Mouse (Mus musculus) CH12.LX (cell line): ENCODE measurements around the gene Medag. TPM values are rescaled to one million over a fixed set of nuclear protein-coding genes. Genes with fewer than 3 reads are reported as not detected.

Experiments used
- DNase-seq: peaks from one replicate; pipeline ENCODE4 v3.0.0-alpha.2; 2013; ENCODE audit errors: extremely low read depth
- H3K27ac ChIP-seq: 2 replicates; pipeline ENCODE4 v1.5.1; 2012; ENCODE audit warnings: low read depth, mild to moderate bottlenecking, control low read depth, moderate library complexity; ENCODE audit not compliant: insufficient read depth
- H3K27me3 ChIP-seq: replicated peaks from 2 replicates; pipeline ENCODE3; 2012; ENCODE audit warnings: inconsistent platforms
- H3K36me3 ChIP-seq, 2 experiments: replicated peaks in 1 of 2; 2 replicates each; pipeline versions ENCODE3 to v1.6.1; 2012; ENCODE audit warnings: inconsistent platforms in 1 of 2, low read length in 1 of 2, mild to moderate bottlenecking in 1 of 2, mixed read lengths in 1 of 2, moderate library complexity in 1 of 2; ENCODE audit not compliant: control insufficient read depth in 1 of 2, insufficient read depth in 1 of 2
- H3K4me1 ChIP-seq, 2 experiments: 2 replicates each; pipeline ENCODE4 v1.6.1; 2012; ENCODE audit warnings: inconsistent platforms in 1 of 2, moderate library complexity in 1 of 2; ENCODE audit not compliant: insufficient read depth in 2 of 2, control insufficient read depth in 1 of 2
- H3K4me2 ChIP-seq: 2 replicates; pipeline ENCODE4 v1.6.1; 2012; ENCODE audit warnings: low read depth, mild to moderate bottlenecking, control low read depth; ENCODE audit not compliant: poor library complexity, insufficient read depth, severe bottlenecking
- H3K4me3 ChIP-seq, 3 experiments: fragments of 150-350 bp in 1 of 3; sonication (generic) in 1 of 3; replicated peaks in 1 of 3; 2 replicates each; pipeline versions ENCODE3 to v1.5.1; 2011 to 2012; ENCODE audit warnings: low read depth in 2 of 3, low read length in 2 of 3, mild to moderate bottlenecking in 2 of 3, moderate library complexity in 2 of 3, control low read depth in 1 of 3, improper control_type of control experiment in 1 of 3, inconsistent platforms in 1 of 3, mixed read lengths in 1 of 3; ENCODE audit not compliant: poor library complexity in 1 of 3
- H3K79me2 ChIP-seq: replicated peaks from 2 replicates; pipeline ENCODE4 v1.6.1; 2012; ENCODE audit warnings: mild to moderate bottlenecking, moderate library complexity; ENCODE audit not compliant: control insufficient read depth, poor library complexity, insufficient read depth, severe bottlenecking; ENCODE audit errors: extremely low read depth
- H3K9ac ChIP-seq: 2 replicates; pipeline ENCODE4 v1.6.1; 2012; ENCODE audit warnings: low read depth, mild to moderate bottlenecking, control low read depth, moderate library complexity; ENCODE audit not compliant: insufficient read depth
- H3K9me3 ChIP-seq: replicated peaks from 2 replicates; pipeline ENCODE3; 2012; ENCODE audit warnings: low read length, inconsistent platforms, mixed read lengths
- CTCF ChIP-seq, 2 experiments: IDR thresholded peaks in 1 of 2; conservative IDR thresholded peaks in 1 of 2; 2 replicates each; pipeline ENCODE4 v1.5.1; 2011 to 2012; ENCODE audit warnings: low read depth in 2 of 2, low read length in 2 of 2, improper control_type of control experiment in 1 of 2, inconsistent platforms in 1 of 2, mild to moderate bottlenecking in 1 of 2, moderate library complexity in 1 of 2
- E2F4 ChIP-seq: IDR thresholded peaks from 2 replicates; pipeline ENCODE4 v1.6.1; 2011; ENCODE audit warnings: low read depth, low read length, improper control_type of control experiment; ENCODE audit not compliant: insufficient replicate concordance
- ETS1 ChIP-seq: conservative IDR thresholded peaks from 2 replicates; pipeline ENCODE4 v1.6.1; 2012; ENCODE audit warnings: low read depth, mild to moderate bottlenecking, inconsistent platforms, low read length, improper control_type of control experiment, moderate library complexity
- GABPA ChIP-seq: IDR thresholded peaks from 2 replicates; pipeline ENCODE4 v1.6.1; 2012; ENCODE audit warnings: low read depth, low read length, improper control_type of control experiment, inconsistent platforms; ENCODE audit not compliant: insufficient replicate concordance
- HCFC1 ChIP-seq: IDR thresholded peaks from 2 replicates; pipeline ENCODE4 v1.6.1; 2012; ENCODE audit warnings: low read depth, mild to moderate bottlenecking, inconsistent platforms, low read length, improper control_type of control experiment
- IRF4 ChIP-seq: IDR thresholded peaks from 2 replicates; pipeline ENCODE4 v1.6.1; 2014; ENCODE audit warnings: low read depth, mild to moderate bottlenecking, inconsistent platforms, low read length, improper control_type of control experiment
- JUN ChIP-seq: IDR thresholded peaks from 2 replicates; pipeline ENCODE4 v1.6.1; 2011; ENCODE audit warnings: low read depth, mild to moderate bottlenecking, low read length, improper control_type of control experiment, moderate library complexity; ENCODE audit not compliant: insufficient read depth
- JUND ChIP-seq: conservative IDR thresholded peaks from 2 replicates; pipeline ENCODE4 v1.6.1; 2011; ENCODE audit warnings: low read depth, low read length, improper control_type of control experiment
- KAT2A ChIP-seq: IDR thresholded peaks from 2 replicates; pipeline ENCODE4 v1.6.1; 2012; ENCODE audit warnings: low read length, improper control_type of control experiment, inconsistent platforms; ENCODE audit not compliant: insufficient replicate concordance
- MAZ ChIP-seq: IDR thresholded peaks from 2 replicates; pipeline ENCODE4 v1.6.1; 2012; ENCODE audit warnings: low read depth, mild to moderate bottlenecking, inconsistent platforms, low read length, improper control_type of control experiment, moderate library complexity
- MEF2A ChIP-seq: IDR thresholded peaks from 2 replicates; pipeline ENCODE4 v1.6.1; 2014; ENCODE audit warnings: low read depth, mild to moderate bottlenecking, inconsistent platforms, low read length, improper control_type of control experiment, borderline replicate concordance
- MXI1 ChIP-seq: IDR thresholded peaks from 2 replicates; pipeline ENCODE4 v1.6.1; 2011; ENCODE audit warnings: mild to moderate bottlenecking, low read depth, low read length, improper control_type of control experiment
- MYC ChIP-seq: IDR thresholded peaks from 2 replicates; pipeline ENCODE4 v1.6.1; 2011; ENCODE audit warnings: low read depth, mild to moderate bottlenecking, improper control_type of control experiment, low read length
- NRF1 ChIP-seq: IDR thresholded peaks from 2 replicates; pipeline ENCODE4 v1.6.1; 2014; ENCODE audit warnings: low read depth, mild to moderate bottlenecking, inconsistent platforms, low read length, improper control_type of control experiment, moderate library complexity
- PAX5 ChIP-seq: IDR thresholded peaks from 2 replicates; pipeline ENCODE4 v1.6.1; 2012; ENCODE audit warnings: low read length, inconsistent platforms, mixed read lengths
- POLR2A ChIP-seq: IDR thresholded peaks from 2 replicates; pipeline ENCODE4 v1.6.1; 2011; ENCODE audit warnings: low read depth, mild to moderate bottlenecking, improper control_type of control experiment, low read length
- RAD21 ChIP-seq: IDR thresholded peaks from 2 replicates; pipeline ENCODE4 v1.6.1; 2011; ENCODE audit warnings: low read depth, mild to moderate bottlenecking, low read length, improper control_type of control experiment, moderate library complexity
- RCOR1 ChIP-seq: conservative IDR thresholded peaks from 2 replicates; pipeline ENCODE4 v1.6.1; 2012; ENCODE audit warnings: low read depth, mild to moderate bottlenecking, inconsistent platforms, low read length, improper control_type of control experiment
- SMC3 ChIP-seq: IDR thresholded peaks from 2 replicates; pipeline ENCODE4 v1.6.1; 2011; ENCODE audit warnings: low read depth, low read length, improper control_type of control experiment
- TBP ChIP-seq: conservative IDR thresholded peaks from 2 replicates; pipeline ENCODE4 v1.6.1; 2011; ENCODE audit warnings: low read depth, low read length, improper control_type of control experiment
- TCF12 ChIP-seq: IDR thresholded peaks from 2 replicates; pipeline ENCODE4 v1.6.1; 2014; ENCODE audit warnings: low read depth, mild to moderate bottlenecking, inconsistent platforms, low read length, improper control_type of control experiment
- UBTF ChIP-seq: IDR thresholded peaks from 2 replicates; pipeline ENCODE4 v1.6.1; 2012; ENCODE audit warnings: low read depth, mild to moderate bottlenecking, inconsistent platforms, low read length, improper control_type of control experiment, moderate library complexity
- USF1 ChIP-seq: IDR thresholded peaks from 2 replicates; pipeline ENCODE4 v1.6.1; 2014; ENCODE audit warnings: low read depth, mild to moderate bottlenecking, inconsistent platforms, low read length, improper control_type of control experiment
- ZC3H11A ChIP-seq: IDR thresholded peaks from 2 replicates; pipeline ENCODE4 v1.6.1; 2012; ENCODE audit warnings: low read depth, mild to moderate bottlenecking, inconsistent platforms, low read length, improper control_type of control experiment
- ZMIZ1 ChIP-seq: IDR thresholded peaks from 2 replicates; pipeline ENCODE4 v1.6.1; 2012; ENCODE audit warnings: low read depth, mild to moderate bottlenecking, inconsistent platforms, low read length, improper control_type of control experiment
- ZNF384 ChIP-seq: IDR thresholded peaks from 2 replicates; pipeline ENCODE4 v1.6.1; 2012; ENCODE audit warnings: low read depth, low read length, improper control_type of control experiment, inconsistent platforms
- dilution Hi-C: fragments of 300-500 bp; cut with MboI; formaldehyde crosslinking; loops from 2 replicates; pipeline ENCODE4 v1.14.3; 2020; ENCODE audit warnings: low sequenced_read_pairs; ENCODE audit not compliant: extremely low pct_unique_long_range_greater_than_20kb, extremely low pct_ligation_motif_present
- in situ Hi-C: fragments of 300-500 bp; cut with MboI; formaldehyde crosslinking; loops from 3 replicates; pipeline ENCODE4 v1.14.3; 2019; ENCODE audit warnings: low sequenced_read_pairs, low pct_ligation_motif_present, low pct_unique_long_range_greater_than_20kb, mixed read lengths
- polyA plus RNA-seq: library from polyadenylated mRNA; unstranded; fragments of >175 nt; gene quantifications from 2 replicates; pipeline ENCODE4 v1.2.1, GENCODE M21; 2012; ENCODE audit warnings: low read depth; ENCODE audit not compliant: insufficient read length
- total RNA-seq, 2 experiments: library from RNA; depleted of rRNA; stranded (reverse); fragments of 300-350 nt in 1 of 2; fragments of >200 nt in 1 of 2; gene quantifications; 2 replicates each; pipeline ENCODE4 v1.2.3; 2012 to 2014

Medag gene
- total and polyA plus RNA-seq, 3 experiments = not detected

GRCm38 (mm10) chr5:149378566-149378965 is 33.0 kb upstream of the Medag start:
- in situ Hi-C loops (no loop called here), dilution Hi-C loops (no loop called here)
- Histone ChIP-seq H3K4me3 (no peak overlapping the region), H3K79me2 (no peaks in the 10 kb centered on the region), H3K27ac (no peak overlapping the region), H3K9me3 (no peaks in the 10 kb centered on the region), H3K27me3 (peaks cover 10% of the 10 kb centered on the region), H3K36me3 (no peaks in the 10 kb centered on the region), H3K4me1 (peaks cover 9 to 23% of the 10 kb centered on the region in 2 experiments), H3K4me2 (no peak overlapping the region), H3K9ac (no peak overlapping the region)
- TF ChIP-seq ZMIZ1 = no peak
- TF ChIP-seq MEF2A = no peak
- TF ChIP-seq MAZ = no peak
- no peak for TF ChIP-seq ZC3H11A
- TF ChIP-seq PAX5 = no peak
- TF ChIP-seq NRF1 = no peak
- TF ChIP-seq SMC3 = no peak
- TF ChIP-seq JUN = no peak
- no peak for TF ChIP-seq HCFC1
- no peak for TF ChIP-seq MXI1
- no peak for TF ChIP-seq RAD21
- no peak for DNase-seq

- no peak overlapping the region for H3K9ac ChIP-seq
- H3K4me3 ChIP-seq = no peak overlapping the region
- no peaks in the 10 kb centered on the region for H3K79me2 ChIP-seq
- H3K9me3 ChIP-seq = no peaks in the 10 kb centered on the region
- in situ Hi-C loops (no loop called here), dilution Hi-C loops (no loop called here)
- peaks cover 10% of the 10 kb centered on the region for H3K27me3 ChIP-seq
- DNase-seq = no peak
- H3K36me3 ChIP-seq = no peaks in the 10 kb centered on the region
- TF ChIP-seq POLR2A (no peak), MYC (no peak), UBTF (no peak), JUN (no peak)
- H3K27ac ChIP-seq = no peak overlapping the region
- H3K4me1 ChIP-seq = peaks cover 3 to 16% of the 10 kb centered on the region in 2 experiments
- no peak overlapping the region for H3K4me2 ChIP-seq
Observed at GRCm38 (mm10) chr5:149379131-149379784, 32.3 kb upstream of the Medag start.

- Histone ChIP-seq H3K4me2 (no peak overlapping the region), H3K4me1 (peaks cover 0 to 10% of the 10 kb centered on the region in 2 experiments; a peak in 2 of 4 replicates), H3K9me3 (no peaks in the 10 kb centered on the region), H3K27me3 (peaks cover 10% of the 10 kb centered on the region), H3K79me2 (no peaks in the 10 kb centered on the region), H3K36me3 (no peaks in the 10 kb centered on the region), H3K4me3 (no peak overlapping the region), H3K27ac (no peak overlapping the region), H3K9ac (no peak overlapping the region)
- dilution Hi-C loops (no loop called here), in situ Hi-C loops (no loop called here)
- TF ChIP-seq IRF4 = no peak
- TF ChIP-seq JUN = no peak
- TF ChIP-seq ETS1 = no peak
- no peak for TF ChIP-seq RCOR1
- no peak for TF ChIP-seq USF1
- TF ChIP-seq RAD21 = no peak
- TF ChIP-seq TBP = no peak
- TF ChIP-seq E2F4 = no peak
- no peak for TF ChIP-seq KAT2A
- no peak for TF ChIP-seq CTCF (conservative IDR thresholded peaks at IDR 0.05 in 1 of 2, IDR thresholded peaks at IDR 0.05 in 1 of 2; ENCODE audit: low read depth in 2 of 2, low read length in 2 of 2)
- TF ChIP-seq MEF2A = no peak
- TF ChIP-seq GABPA = no peak
- no peak for TF ChIP-seq JUND
- TF ChIP-seq POLR2A = no peak
- TF ChIP-seq ZNF384 = no peak
- no peak for TF ChIP-seq TCF12
- DNase-seq = no peak
Observed at GRCm38 (mm10) chr5:149379861-149380260, 31.7 kb upstream of the Medag start.
